Mouse (Mus musculus) stomach, embryonic 14.5 days (tissue): ENCODE data around the gene Abcf3. TPM values are rescaled to one million over a fixed set of nuclear protein-coding genes. Genes with fewer than 3 reads are reported as not detected.
A peak's percentile ranks its signal among the peaks of the same experiment; 100 is the strongest.

Source experiments
- ATAC-seq: fragments of 200-750 bp; cut with Nextera tagmentation; 2 replicates; pipeline ENCODE4 v1.8.0; 2017; ENCODE audit warnings: low read depth, moderate TSS enrichment; ENCODE audit not compliant: insufficient number of reproducible peaks, insufficient read depth, low FRiP score
- H3K27ac ChIP-seq: fragments of 300-500 bp; sonication (generic); 2 replicates; pipeline ENCODE4 v1.5.1; 2014; ENCODE audit warnings: mild to moderate bottlenecking, low read length, moderate library complexity, mixed read lengths
- H3K27me3 ChIP-seq: fragments of 300-500 bp; sonication (generic); 2 replicates; pipeline ENCODE4 v1.6.1; 2014; ENCODE audit warnings: low read length, control low read depth, mixed read lengths; ENCODE audit not compliant: control insufficient read depth, insufficient read depth
- H3K36me3 ChIP-seq: fragments of 300-500 bp; sonication (generic); 2 replicates; pipeline ENCODE4 v1.6.1; 2014; ENCODE audit warnings: mild to moderate bottlenecking, control low read depth, low read length, moderate library complexity, mixed read lengths; ENCODE audit not compliant: control insufficient read depth, insufficient read depth
- H3K4me1 ChIP-seq: fragments of 300-500 bp; sonication (generic); 2 replicates; pipeline ENCODE4 v1.6.1; 2014; ENCODE audit warnings: low read length, control low read depth, mixed read lengths; ENCODE audit not compliant: control insufficient read depth, insufficient read depth
- H3K4me2 ChIP-seq: fragments of 300-500 bp; sonication (generic); replicated peaks from 2 replicates; pipeline ENCODE4 v1.6.1; 2014; ENCODE audit warnings: low read depth, low read length, control low read depth
- H3K4me3 ChIP-seq: fragments of 300-500 bp; sonication (generic); 2 replicates; pipeline ENCODE4 v1.5.1; 2014; ENCODE audit warnings: low read depth, low read length, control low read depth
- H3K9ac ChIP-seq: fragments of 300-500 bp; sonication (generic); replicated peaks from 2 replicates; pipeline ENCODE4 v1.6.1; 2014; ENCODE audit warnings: low read depth, mild to moderate bottlenecking, control low read depth, low read length, moderate library complexity, mixed read lengths
- H3K9me3 ChIP-seq: fragments of 300-500 bp; sonication (generic); 2 replicates; pipeline ENCODE4 v1.6.1; 2016; ENCODE audit warnings: low read depth, low read length, control low read depth; ENCODE audit not compliant: control insufficient read depth
- WGBS: fragments of 180-500 bp; shearing (Covaris S2); extraction: QIAGEN DNeasy Blood & Tissue Kit; methylation state at CpG from one replicate; pipeline ENCODE4 v1.1.7; 2014; 5-methylcytosine and 5-hydroxymethylcytosine counted together
- polyA plus RNA-seq: library from polyadenylated mRNA; unstranded; fragments of >200 nt; fragmentation: Nextera tagmentation; extraction: Ambion mirVana; gene quantifications from 2 replicates; pipeline ENCODE4 v1.2.1, GENCODE M21; 2014

The Abcf3 gene
- polyA plus RNA-seq, 1 experiment from 2014 or later = 53.0 TPM

DNA sequence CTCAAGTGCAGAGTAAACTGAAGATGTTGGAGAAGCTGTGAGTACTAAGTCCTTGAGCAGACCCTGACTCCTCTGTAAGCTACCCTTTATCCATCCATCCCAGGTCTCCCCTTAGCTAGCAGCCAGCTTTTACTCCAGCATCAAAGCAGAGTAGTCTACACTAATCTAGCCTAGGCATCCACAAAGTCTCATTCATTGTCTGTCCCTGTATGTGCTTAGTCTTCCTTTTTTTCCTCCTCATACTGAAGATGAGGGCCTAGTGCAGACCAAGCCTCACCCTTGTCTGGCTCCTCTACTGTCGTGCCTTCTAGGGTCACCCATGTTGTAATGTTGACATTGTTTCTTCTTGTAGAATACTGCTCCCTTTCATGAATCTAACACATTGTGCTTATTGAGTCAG lies 4.2 kb downstream of the Abcf3 start:
- Histone ChIP-seq H3K27me3 (no peaks in the 10 kb centered on the region), H3K36me3 (peaks cover 44% of the 10 kb centered on the region), H3K27ac (no peak overlapping the region), H3K4me2 (no peak overlapping the region), H3K4me3 (no peak overlapping the region), H3K9ac (no peak overlapping the region), H3K9me3 (no peaks in the 10 kb centered on the region), H3K4me1 (peaks cover 10% of the 10 kb centered on the region)
- ATAC-seq = no peak
- 100% methylated on average over 1 of the region's 1 CpGs for WGBS

DNA sequence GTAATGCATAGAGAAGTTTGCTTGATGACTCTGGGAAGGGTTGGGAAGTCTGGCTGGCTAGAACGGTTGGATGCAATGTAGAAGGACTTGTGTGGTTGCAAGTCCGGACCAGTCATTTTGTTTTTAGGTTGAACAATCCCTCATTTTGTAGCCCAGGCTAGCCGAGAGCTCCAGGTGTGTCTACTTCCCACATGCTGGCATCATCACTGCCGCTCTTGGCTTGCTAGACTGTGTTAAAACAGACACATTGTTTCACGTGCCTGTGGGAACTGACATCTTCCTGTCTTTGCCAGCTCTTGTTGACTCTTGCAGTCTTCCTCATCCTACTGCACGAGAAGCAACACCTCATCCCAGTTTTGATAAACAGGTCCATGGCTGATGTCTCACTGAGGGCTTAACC lies 6.6 kb downstream of the Abcf3 start:
- Histone ChIP-seq H3K9me3 (no peaks in the 10 kb centered on the region), H3K36me3 (peaks cover 64% of the 10 kb centered on the region), H3K4me1 (no peaks in the 10 kb centered on the region), H3K4me2 (no peak overlapping the region), H3K27ac (no peak overlapping the region), H3K4me3 (no peak overlapping the region), H3K27me3 (no peaks in the 10 kb centered on the region), H3K9ac (no peak overlapping the region)
- ATAC-seq = no peak
- WGBS = 91% methylated on average over 6 of the region's 6 CpGs

DNA sequence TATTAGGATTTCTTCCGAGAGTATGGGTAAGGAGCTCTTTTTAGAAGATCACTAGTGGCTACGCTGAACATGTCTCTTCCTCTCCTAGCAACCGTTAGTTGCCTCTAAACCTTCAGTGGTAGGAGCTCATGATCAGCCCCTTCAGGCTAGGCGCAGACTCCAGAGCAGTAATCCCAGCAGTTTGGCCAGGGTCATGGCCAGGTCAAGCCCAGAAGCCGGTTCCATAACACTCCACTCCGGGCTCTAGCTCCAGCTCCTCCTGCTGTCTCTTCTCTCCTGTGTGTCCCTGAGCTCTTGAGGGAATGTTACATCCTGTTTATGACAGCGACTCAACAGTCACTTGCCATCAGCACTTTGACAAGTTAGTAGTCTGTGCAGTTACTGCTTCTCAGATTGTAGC lies 9.0 kb downstream of the Abcf3 start:
- H3K4me1 ChIP-seq = no peaks in the 10 kb centered on the region
- H3K4me2 ChIP-seq = no peak overlapping the region
- no peak overlapping the region for H3K27ac ChIP-seq
- 68% methylated on average over 7 of the region's 7 CpGs for WGBS
- ATAC-seq = no peak
- H3K9me3 ChIP-seq = no peaks in the 10 kb centered on the region
- H3K4me3 ChIP-seq = no peak overlapping the region
- no peak overlapping the region for H3K9ac ChIP-seq
- H3K27me3 ChIP-seq = no peaks in the 10 kb centered on the region
- peaks cover 59% of the 10 kb centered on the region for H3K36me3 ChIP-seq

DNA sequence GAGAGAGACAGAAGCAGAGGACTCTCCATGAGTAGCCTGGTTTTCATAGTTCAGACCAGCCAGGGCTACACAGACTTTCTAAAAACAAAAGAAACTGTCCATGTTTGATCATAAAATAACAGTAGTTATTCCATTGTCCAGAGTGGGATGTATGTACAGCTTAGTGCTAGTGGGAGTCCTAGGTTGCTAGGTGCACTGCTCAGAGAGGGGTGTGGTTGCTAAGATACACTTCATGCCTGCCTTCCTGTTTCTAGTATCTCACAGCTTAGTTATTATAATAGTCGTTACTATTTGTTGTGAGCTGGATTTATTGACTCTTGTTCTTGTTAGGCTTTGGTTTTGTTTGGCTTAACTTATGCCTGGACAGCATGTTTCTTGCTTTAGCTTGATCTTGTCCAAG lies 16.7 kb downstream of the Abcf3 start:
- H3K9me3 ChIP-seq = no peaks in the 10 kb centered on the region
- ATAC-seq = no peak
- WGBS = 39% methylated on average over 1 of the region's 1 CpGs

DNA sequence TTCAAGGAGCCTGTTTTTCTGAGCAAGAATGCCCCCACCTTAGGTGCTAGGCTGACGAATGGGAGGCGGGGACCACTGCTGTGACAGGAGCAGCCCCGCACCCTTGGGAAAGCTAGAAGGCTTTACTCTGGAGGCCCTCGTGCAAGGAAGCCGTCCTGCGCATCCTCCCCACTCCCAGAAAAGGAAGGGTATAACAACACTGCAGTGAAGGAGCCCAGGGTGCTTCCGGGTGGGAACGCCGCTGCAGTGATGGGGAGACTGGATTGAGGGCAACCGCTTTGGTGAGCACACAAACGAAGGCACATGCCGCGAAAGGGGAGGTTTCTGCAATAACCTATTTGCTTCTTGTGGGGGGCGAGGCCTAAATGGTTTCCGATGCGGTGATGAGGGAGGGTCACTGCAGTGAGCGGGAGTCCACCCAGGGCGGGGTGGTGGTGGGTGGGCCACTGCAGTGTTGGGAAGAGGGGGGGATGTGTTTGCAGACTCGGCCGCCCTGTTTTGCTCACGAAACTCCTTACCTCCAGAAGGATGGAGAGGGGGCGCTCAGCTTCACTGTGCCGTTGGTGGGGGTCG lies 41.1 kb downstream of the Abcf3 start, which contains the start of gene Vwa5b2:
Vwa5b2 (plus strand) TSS at position 106 of the 573 bp plus-strand sequence.
- H3K27ac ChIP-seq = no peak within 1 kb of the TSS
- peak; percentile 28; the same call in 1 of the 2 replicates for ATAC-seq
- H3K36me3 ChIP-seq = no peaks in the 10 kb centered on the region
- H3K27me3 ChIP-seq = peaks cover 27% of the 10 kb centered on the region
- H3K4me3 ChIP-seq = peak within 1 kb of the TSS; percentile 46
- H3K4me2 ChIP-seq = peak within 1 kb of the TSS; percentile 92
- H3K9ac ChIP-seq = peak within 1 kb of the TSS; percentile 22
- H3K4me1 ChIP-seq = peaks cover 22% of the 10 kb centered on the region
- 2% methylated on average over 24 of the region's 24 CpGs for WGBS
- H3K9me3 ChIP-seq = no peaks in the 10 kb centered on the region

More for the DNA sequence above, 16.7 kb downstream of the Abcf3 start:
- H3K4me1 ChIP-seq = no peaks in the 10 kb centered on the region
- H3K36me3 ChIP-seq = peaks cover 18% of the 10 kb centered on the region
- no peak overlapping the region for H3K4me2 ChIP-seq
- no peaks in the 10 kb centered on the region for H3K27me3 ChIP-seq
- H3K9ac ChIP-seq = no peak overlapping the region
- no peak overlapping the region for H3K27ac ChIP-seq
- H3K4me3 ChIP-seq = no peak overlapping the region

DNA sequence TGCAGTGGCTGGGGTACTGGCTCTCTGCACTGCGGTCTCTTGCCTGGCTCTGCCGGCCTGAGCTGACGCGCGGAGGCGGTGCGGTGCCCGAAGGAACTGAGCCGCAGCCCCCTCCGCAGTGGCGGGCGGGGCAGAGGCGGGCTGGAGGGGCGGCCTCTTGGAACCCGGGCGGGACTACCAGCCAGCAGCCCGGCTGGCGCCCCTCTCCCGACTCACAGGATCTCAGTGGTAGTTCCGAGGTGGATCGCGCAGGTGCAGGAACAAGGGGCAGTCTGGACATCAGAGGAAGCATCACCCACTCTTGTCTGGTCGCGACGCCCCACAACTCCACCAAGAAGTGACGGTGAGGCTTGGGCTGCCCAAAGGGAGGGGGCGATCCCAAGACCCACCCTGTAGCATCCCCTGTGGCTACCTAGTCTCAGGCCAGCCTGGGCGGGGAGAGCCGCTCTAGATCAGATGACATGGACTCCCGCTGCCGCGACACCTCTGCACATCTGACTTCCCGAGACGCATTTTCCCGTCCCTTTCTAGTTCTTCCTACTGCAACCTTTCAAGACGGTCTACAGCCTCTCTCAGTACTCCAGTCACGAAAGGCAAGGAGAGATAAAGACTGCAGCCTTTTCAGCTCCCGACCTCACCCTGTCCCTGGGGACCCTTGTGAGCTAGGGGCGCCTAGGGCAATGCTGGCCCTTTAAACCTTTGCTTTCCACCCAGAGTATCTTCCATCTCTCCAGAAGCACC lies 41.7 kb downstream of the Abcf3 start:
- Histone ChIP-seq H3K4me3 (peak overlapping the region; percentile 46), H3K27ac (no peak overlapping the region), H3K4me1 (peaks cover 22% of the 10 kb centered on the region), H3K9ac (peak overlapping the region; percentile 22; the same call in 1 of the 2 replicates), H3K36me3 (no peaks in the 10 kb centered on the region), H3K4me2 (peak overlapping the region; percentile 92), H3K27me3 (peaks cover 27% of the 10 kb centered on the region), H3K9me3 (no peaks in the 10 kb centered on the region)
- under 1% methylated on average over 38 of the region's 39 CpGs for WGBS
- ATAC-seq = peak; percentile 67

DNA sequence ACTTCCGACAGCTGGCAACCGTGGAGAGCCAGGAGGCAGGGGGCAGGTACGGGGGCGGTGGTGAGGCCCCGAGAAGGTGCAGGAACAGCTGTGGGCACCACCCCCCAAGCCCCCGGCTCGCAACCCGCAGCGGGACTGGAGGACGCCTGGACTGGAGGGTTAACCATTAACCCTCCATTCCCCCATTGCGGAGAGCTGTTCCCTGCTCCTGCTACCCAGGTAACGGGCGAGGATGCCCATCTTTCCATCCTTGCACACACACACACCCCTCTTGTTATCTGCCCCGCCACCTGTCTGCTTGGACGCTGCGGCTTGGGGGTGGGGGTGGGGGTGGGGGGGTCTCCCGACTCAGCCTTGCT lies 42.3 kb downstream of the Abcf3 start:
- Histone ChIP-seq H3K9ac (0 out of 2 replicates have a peak overlapping the region, but pooled peaks have one; percentile 22), H3K27me3 (peaks cover 27% of the 10 kb centered on the region)

DNA sequence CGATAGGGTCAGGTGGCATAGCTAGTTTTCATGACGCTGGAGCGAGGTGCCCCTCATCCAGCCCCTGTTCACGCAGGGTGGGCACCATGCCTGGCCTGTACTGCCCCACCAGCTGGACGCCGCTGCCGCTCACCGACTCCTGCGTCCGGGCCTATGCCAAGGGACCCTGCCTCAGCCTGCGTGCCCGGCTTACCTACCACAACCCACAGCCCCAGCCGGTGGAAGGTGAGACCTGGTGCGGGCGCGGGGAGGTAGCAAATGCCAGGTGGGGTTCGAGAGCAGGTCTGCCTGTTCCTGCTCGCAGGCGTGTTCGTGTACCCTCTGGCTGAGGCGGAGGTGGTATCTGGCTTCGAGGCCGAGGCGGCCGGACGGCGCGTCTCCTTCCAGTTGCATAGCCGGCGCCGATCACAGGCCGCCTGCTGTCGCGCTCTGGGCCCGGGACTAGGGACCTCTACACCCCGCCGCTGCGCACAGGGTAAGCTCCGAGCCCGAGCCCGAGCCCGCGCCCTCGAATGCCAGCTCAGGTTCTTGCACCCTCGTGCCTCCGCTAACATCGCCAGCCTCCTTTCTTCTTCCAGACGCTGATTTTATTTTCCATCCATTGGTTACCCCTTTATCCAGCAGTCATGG lies 42.8 kb downstream of the Abcf3 start:
- peaks cover 27% of the 10 kb centered on the region for H3K27me3 ChIP-seq
- H3K9ac ChIP-seq = no peak overlapping the region
- ATAC-seq = 0 out of 2 replicates have a peak, but pooled peaks have one; percentile 3
- H3K4me3 ChIP-seq = peak overlapping the region; percentile 46
- no peaks in the 10 kb centered on the region for H3K9me3 ChIP-seq
- H3K36me3 ChIP-seq = no peaks in the 10 kb centered on the region
- 4% methylated on average over 48 of the region's 48 CpGs for WGBS
- H3K4me2 ChIP-seq = peak overlapping the region; percentile 92
- peaks cover 22% of the 10 kb centered on the region for H3K4me1 ChIP-seq
- no peak overlapping the region for H3K27ac ChIP-seq

More for the DNA sequence above, 42.3 kb downstream of the Abcf3 start:
- ATAC-seq = peak; percentile 20; the same call in 1 of the 2 replicates
- Histone ChIP-seq H3K4me3 (peak overlapping the region; percentile 46), H3K27ac (no peak overlapping the region), H3K9me3 (no peaks in the 10 kb centered on the region), H3K4me2 (peak overlapping the region; percentile 92), H3K36me3 (no peaks in the 10 kb centered on the region), H3K4me1 (peaks cover 22% of the 10 kb centered on the region)
- WGBS = 3% methylated on average over 17 of the region's 17 CpGs
